Mouse (Mus musculus) thymus, adult 2 months (tissue): ENCODE results near the gene BC024978.

Source experiments
- CTCF ChIP-seq: fragments of 200-500 bp; IDR thresholded peaks from 2 replicates; pipeline ENCODE4 v1.5.1; 2012; ENCODE audit warnings: mild to moderate bottlenecking, control low read depth, low read length, moderate library complexity, borderline replicate concordance; ENCODE audit not compliant: control insufficient read depth, poor library complexity, insufficient read depth; ENCODE audit errors: extremely low read depth
- POLR2A ChIP-seq: fragments of 200-500 bp; IDR thresholded peaks from 2 replicates; pipeline ENCODE4 v1.6.1; 2012; ENCODE audit warnings: mild to moderate bottlenecking, low read length, control low read depth, moderate library complexity; ENCODE audit not compliant: control insufficient read depth, poor library complexity, insufficient read depth; ENCODE audit errors: extremely low read depth

DNA sequence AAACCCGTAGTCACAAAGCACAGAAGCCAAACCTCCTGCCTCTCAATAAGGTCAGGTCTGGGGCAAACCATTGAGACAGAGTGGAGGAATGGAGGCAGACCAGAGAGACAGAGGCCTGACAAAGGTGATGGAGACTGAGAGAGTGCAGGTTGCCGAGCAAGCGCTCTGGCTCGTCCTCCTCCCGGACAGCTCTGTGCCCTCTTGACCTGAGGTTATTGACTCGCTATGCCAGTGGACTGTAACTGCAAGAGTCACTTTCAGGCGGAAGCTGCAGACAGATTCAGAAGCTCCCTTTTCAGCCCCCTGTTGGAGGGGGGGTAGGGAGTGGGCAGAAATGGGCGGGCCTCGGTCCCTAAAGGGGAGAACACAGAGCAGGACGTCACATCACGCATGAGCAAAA is 24.4 kb downstream of the BC024978 start:
- TF ChIP-seq POLR2A, result no peak
- TF ChIP-seq CTCF, result no peak
